Mouse (Mus musculus): ENCODE measurements around the gene Cant1. TPM values are rescaled to one million over a fixed set of nuclear protein-coding genes. Genes with fewer than 3 reads are reported as not detected.

Cant1 gene
- total RNA-seq, 2 experiments from 2014 or later: 29.7 to 29.8 TPM

GRCm38 (mm10) chr11:118374506-118374905, 44.4 kb downstream of the Cant1 start:
- DNase-seq: no peak

GRCm38 (mm10) chr11:118372641-118373040, 46.2 kb downstream of the Cant1 start:
- no peak for DNase-seq

GRCm38 (mm10) chr11:118371876-118372275, 47.0 kb downstream of the Cant1 start:
- DNase-seq: no peak

- DNase-seq: no peak
These were observed 49.2 kb downstream of the Cant1 start for GRCm38 (mm10) chr11:118369657-118370056.

- no peak for DNase-seq
These were observed 49.6 kb downstream of the Cant1 start for GRCm38 (mm10) chr11:118369251-118369650.

GRCm38 (mm10) chr11:118368330-118368729, 50.6 kb downstream of the Cant1 start:
- peak; percentile 39 for DNase-seq

GRCm38 (mm10) chr11:118366559-118366958, 52.3 kb downstream of the Cant1 start:
- no peak for DNase-seq

GRCm38 (mm10) chr11:118366108-118366507, 52.8 kb downstream of the Cant1 start:
- no peak for DNase-seq

GRCm38 (mm10) chr11:118365171-118365570, 53.7 kb downstream of the Cant1 start:
- peak; percentile 40 for DNase-seq

- no peak for DNase-seq
These were observed 54.9 kb downstream of the Cant1 start for GRCm38 (mm10) chr11:118364021-118364420.

GRCm38 (mm10) chr11:118362971-118363518, 55.8 kb downstream of the Cant1 start:
- peak; percentile 32 for DNase-seq

GRCm38 (mm10) chr11:118362501-118362900, 56.4 kb downstream of the Cant1 start:
- no peak for DNase-seq

GRCm38 (mm10) chr11:118360907-118361341, 58.0 kb downstream of the Cant1 start:
- DNase-seq: no peak

- no peak for DNase-seq
These were observed 58.4 kb downstream of the Cant1 start for GRCm38 (mm10) chr11:118360491-118360890.

Other genes starting within 250 kb of the Cant1 start
- gene Cyth1, start 170.5 kb downstream of the Cant1 start, total RNA-seq (2021): 10 to 100 TPM; 51.0 to 56.2 TPM
- gene Usp36, start 128.8 kb downstream of the Cant1 start, total RNA-seq (2021): 10 to 100 TPM; 18.1 to 20.3 TPM
- 1 to 10 TPM in 1 of 2 experiments, under 1 TPM in 1; 0.60 to 1.2 TPM for gene Cep295nl, start 76.6 kb downstream of the Cant1 start, total RNA-seq (2021)
- gene Timp2, start 63.3 kb downstream of the Cant1 start, total RNA-seq (2021): 100 to 1,000 TPM; 101 to 111 TPM
- gene Lgals3bp, start 17.0 kb downstream of the Cant1 start, total RNA-seq (2021): 10 to 100 TPM; 55.4 to 58.3 TPM
- gene C1qtnf1, start 9.1 kb upstream of the Cant1 start, total RNA-seq (2021): 10 to 100 TPM; 27.7 to 28.7 TPM
- 10 to 100 TPM; 12.7 to 16.3 TPM for gene Engase, start 57.7 kb upstream of the Cant1 start, total RNA-seq (2021)